Mouse (Mus musculus) lung, adult 2 months (tissue): ENCODE results near the gene Ms4a4b.
"Not testable (repeated sequence)": the region's sequence is repeated elsewhere in the genome, so short reads cannot be mapped to it uniquely, and the experiment has no call there.

Source experiments
- CTCF ChIP-seq: fragments of 200-500 bp; IDR thresholded peaks from 2 replicates; pipeline ENCODE4 v1.5.1; 2011; ENCODE audit warnings: mild to moderate bottlenecking, low read length, control low read depth; ENCODE audit not compliant: insufficient read depth
- POLR2A ChIP-seq: fragments of 200-500 bp; IDR thresholded peaks from 2 replicates; pipeline ENCODE4 v1.6.1; 2011; ENCODE audit warnings: low read depth, mild to moderate bottlenecking, control low read depth, low read length, borderline replicate concordance; ENCODE audit errors: extremely low read depth

GRCm38 (mm10) chr19:11464795-11465194 is 21.4 kb downstream of the Ms4a4b start:
- not testable (repeated sequence) for TF ChIP-seq CTCF, POLR2A
